Mouse (Mus musculus): ENCODE data around the gene Cfap74.

DNA sequence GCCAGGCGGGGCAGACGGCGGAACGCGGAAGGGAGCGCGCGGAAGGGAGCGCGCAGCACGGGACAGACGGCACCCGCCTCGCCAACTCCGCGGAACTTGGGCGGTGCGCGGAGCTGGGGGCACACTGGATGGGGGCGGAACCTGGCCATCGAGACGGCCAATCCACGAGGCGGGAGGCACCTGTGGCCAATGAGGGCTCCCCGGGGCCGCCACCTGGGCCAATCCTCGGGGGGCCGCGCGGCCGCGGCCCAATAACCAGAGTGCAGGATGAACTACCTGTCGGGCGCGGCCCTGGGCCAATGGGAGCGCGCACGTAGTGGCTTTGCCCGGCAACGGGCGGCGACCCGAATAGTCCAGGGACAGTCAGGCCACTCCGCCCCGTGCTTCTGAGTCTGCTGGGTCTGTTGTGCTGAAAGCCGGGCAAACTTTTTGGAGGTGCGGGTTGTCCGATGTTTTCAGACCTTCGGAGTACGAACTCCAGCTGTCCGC, 47.6 kb upstream of the Cfap74 start, which contains the start of gene Prkcz:
- TF ChIP-seq CTCF (IDR thresholded peaks at IDR 0.05; ENCODE audit: low read depth, low read length) (no peak), GATA1 (IDR thresholded peaks at IDR 0.05; ENCODE audit: borderline replicate concordance, low read length) (no peak), TAL1 (conservative IDR thresholded peaks at IDR 0.05; ENCODE audit: low read depth, low read length) (no peak), POLR2AphosphoS5 (IDR thresholded peaks at IDR 0.05; ENCODE audit: insufficient replicate concordance, low read depth, low read length) (no peak)
